Mouse (Mus musculus) hematopoietic multipotent progenitor cell, adult 10-12 weeks (in vitro differentiated cells): ENCODE results near the gene Krtap22-2. TPM values are rescaled to one million over a fixed set of nuclear protein-coding genes. Genes with fewer than 3 reads are reported as not detected.

ENCODE experiments used
- polyA plus RNA-seq: library from polyadenylated mRNA; stranded (reverse); fragments of >175 nt; gene quantifications from 2 replicates; pipeline ENCODE4 v1.2.3, GENCODE M21; 2012; ENCODE audit warnings: low replicate concordance

Krtap22-2 gene
- not detected in 2 replicates for polyA plus RNA-seq

GRCm38 (mm10) chr16:89010659-89011058, at the start of gene Krtap22-2:
Krtap22-2 (minus strand) TSS chr16:89010759.

GRCm38 (mm10) chr16:89047783-89048182, 37.2 kb upstream of the Krtap22-2 start, which contains the start of gene Krtap6-5:
Krtap6-5 (minus strand) TSS chr16:89047883.

GRCm38 (mm10) chr16:89041372-89041771, 30.8 kb upstream of the Krtap22-2 start, which contains the start of gene Gm10228:
Gm10228 (minus strand) TSS chr16:89041472.

GRCm38 (mm10) chr16:89031399-89031798, 20.8 kb upstream of the Krtap22-2 start, which contains the start of gene Krtap6-1:
Krtap6-1 (plus strand) TSS chr16:89031699.

GRCm38 (mm10) chr16:89014984-89015383, 4.4 kb upstream of the Krtap22-2 start, which contains the start of gene Gm10229:
Gm10229 (plus strand) TSS chr16:89015284.

GRCm38 (mm10) chr16:88962773-88963172, 47.8 kb downstream of the Krtap22-2 start, which contains the start of gene Krtap16-3:
Krtap16-3 (minus strand) TSS chr16:88962873.

Other genes with a start within 250 kb of the Krtap22-2 start
- not detected in 2 replicates for gene 2310057N15Rik, start 236.6 kb downstream of the Krtap22-2 start, polyA plus RNA-seq
- not detected in 2 replicates for gene Gm5965, start 232.9 kb downstream of the Krtap22-2 start, polyA plus RNA-seq
- not detected in 2 replicates for gene Gm20741, start 198.5 kb downstream of the Krtap22-2 start, polyA plus RNA-seq
- gene Krtap15, start 190.5 kb downstream of the Krtap22-2 start, polyA plus RNA-seq: not detected in 2 replicates
- not detected in 2 replicates for gene Krtap14, start 184.6 kb downstream of the Krtap22-2 start, polyA plus RNA-seq
- not detected in 2 replicates for gene Krtap19-1, start 141.3 kb downstream of the Krtap22-2 start, polyA plus RNA-seq
- not detected in 2 replicates for gene Krtap19-2, start 136.5 kb downstream of the Krtap22-2 start, polyA plus RNA-seq
- not detected in 2 replicates for gene Krtap19-3, start 132.7 kb downstream of the Krtap22-2 start, polyA plus RNA-seq
- gene Krtap19-4, start 125.7 kb downstream of the Krtap22-2 start, polyA plus RNA-seq: not detected in 2 replicates
- gene Krtap19-5, start 114.3 kb downstream of the Krtap22-2 start, polyA plus RNA-seq: not detected in 2 replicates
- not detected in 2 replicates for gene Krtap19-9b, start 78.5 kb downstream of the Krtap22-2 start, polyA plus RNA-seq
- not detected in 2 replicates for gene Krtap16-3, start 47.9 kb downstream of the Krtap22-2 start, polyA plus RNA-seq
- not detected in 2 replicates for gene Gm10229, start 4.5 kb upstream of the Krtap22-2 start, polyA plus RNA-seq
- gene Krtap6-1, start 20.9 kb upstream of the Krtap22-2 start, polyA plus RNA-seq: not detected in 2 replicates
- gene Gm10228, start 30.7 kb upstream of the Krtap22-2 start, polyA plus RNA-seq: not detected in 2 replicates
- not detected in 2 replicates for gene Krtap6-5, start 37.1 kb upstream of the Krtap22-2 start, polyA plus RNA-seq
- not detected in 2 replicates for gene 1110025L11Rik, start 53.2 kb upstream of the Krtap22-2 start, polyA plus RNA-seq
- not detected in 2 replicates for gene Krtap6-3, start 73.3 kb upstream of the Krtap22-2 start, polyA plus RNA-seq
- gene Gm6358, start 130.1 kb upstream of the Krtap22-2 start, polyA plus RNA-seq: not detected in 2 replicates
- not detected in 2 replicates for gene Gm10061, start 140.3 kb upstream of the Krtap22-2 start, polyA plus RNA-seq
- gene Gm9789, start 147.2 kb upstream of the Krtap22-2 start, polyA plus RNA-seq: not detected in 2 replicates
- gene Gm7735, start 158.7 kb upstream of the Krtap22-2 start, polyA plus RNA-seq: not detected in 2 replicates
- not detected in 2 replicates for gene 1110057P08Rik, start 164.0 kb upstream of the Krtap22-2 start, polyA plus RNA-seq
- gene Krtap20-2, start 195.1 kb upstream of the Krtap22-2 start, polyA plus RNA-seq: not detected in 2 replicates